Mouse (Mus musculus) embryonic facial prominence, embryonic 10.5 days (tissue): ENCODE measurements at regions not wholly inside any gene's neighbourhood (a gene's known extent, or its start where the extent isn't known, plus 50 kb on each side); places are given as distances from the start of the nearest gene placed in this dataset.
A peak's percentile ranks its signal among the peaks of the same experiment; 100 is the strongest.

Experiments
- DNase-seq: peaks from one replicate; pipeline ENCODE4 v3.0.0-alpha.2; 2017; ENCODE audit warnings: low spot score
- H3K27ac ChIP-seq: fragments of 300-500 bp; sonication (generic); replicated peaks from 2 replicates; pipeline ENCODE4 v1.5.1; 2016; ENCODE audit warnings: mild to moderate bottlenecking
- H3K27me3 ChIP-seq: fragments of 300-500 bp; sonication (generic); replicated peaks from 2 replicates; pipeline ENCODE4 v1.6.1; 2016; ENCODE audit warnings: low read depth, mild to moderate bottlenecking; ENCODE audit not compliant: poor library complexity, severe bottlenecking
- H3K36me3 ChIP-seq: fragments of 300-500 bp; sonication (generic); replicated peaks from 2 replicates; pipeline ENCODE4 v1.6.1; 2016; ENCODE audit warnings: mild to moderate bottlenecking, moderate library complexity
- H3K4me1 ChIP-seq: fragments of 300-500 bp; sonication (generic); 2 replicates; pipeline ENCODE4 v1.6.1; 2016
- H3K4me3 ChIP-seq: fragments of 300-500 bp; sonication (generic); 2 replicates; pipeline ENCODE4 v1.5.1; 2016; ENCODE audit warnings: mild to moderate bottlenecking, moderate library complexity
- H3K9me3 ChIP-seq: fragments of 300-500 bp; sonication (generic); 2 replicates; pipeline ENCODE4 v1.6.1; 2016; ENCODE audit warnings: mild to moderate bottlenecking
- WGBS: fragments of 180-500 bp; shearing (Covaris S2); methylation state at CpG from one replicate; pipeline ENCODE4 v1.1.7; 2016; 5-methylcytosine and 5-hydroxymethylcytosine counted together

- Histone ChIP-seq H3K27me3 (no peaks in the 10 kb centered on the region), H3K4me1 (no peaks in the 10 kb centered on the region), H3K4me3 (no peak overlapping the region), H3K9me3 (no peaks in the 10 kb centered on the region), H3K36me3 (no peaks in the 10 kb centered on the region), H3K27ac (no peak overlapping the region)
- 88% methylated on average over 3 of the region's 3 CpGs for WGBS
- no peak for DNase-seq
These were observed 122.4 kb downstream of the Phf3 start for GRCm38 (mm10) chr1:30751138-30751907.

DNA sequence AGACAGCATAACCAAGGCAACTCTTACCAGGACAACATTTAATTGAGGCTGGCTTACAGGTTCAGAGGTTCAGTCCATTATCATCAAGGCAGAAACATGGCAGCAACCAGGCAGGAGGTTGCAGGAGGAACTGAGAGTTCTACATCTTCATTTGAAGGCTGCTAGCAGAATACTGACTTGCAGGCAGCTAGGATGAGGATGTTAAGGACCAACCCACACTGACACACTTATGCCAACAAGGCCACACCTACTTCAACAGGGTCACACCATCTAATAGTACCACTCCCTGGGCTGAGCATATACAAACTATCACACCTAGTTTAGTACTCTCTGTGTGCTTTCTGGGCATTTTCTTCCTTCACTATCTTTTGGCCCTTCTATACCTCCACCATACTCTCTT lies 131.8 kb downstream of the Phf3 start:
- DNase-seq = no peak
- H3K36me3 ChIP-seq = no peaks in the 10 kb centered on the region
- no peaks in the 10 kb centered on the region for H3K27me3 ChIP-seq
- no peak overlapping the region for H3K4me3 ChIP-seq
- H3K27ac ChIP-seq = no peak overlapping the region
- H3K9me3 ChIP-seq = no peaks in the 10 kb centered on the region
- no peaks in the 10 kb centered on the region for H3K4me1 ChIP-seq

DNA sequence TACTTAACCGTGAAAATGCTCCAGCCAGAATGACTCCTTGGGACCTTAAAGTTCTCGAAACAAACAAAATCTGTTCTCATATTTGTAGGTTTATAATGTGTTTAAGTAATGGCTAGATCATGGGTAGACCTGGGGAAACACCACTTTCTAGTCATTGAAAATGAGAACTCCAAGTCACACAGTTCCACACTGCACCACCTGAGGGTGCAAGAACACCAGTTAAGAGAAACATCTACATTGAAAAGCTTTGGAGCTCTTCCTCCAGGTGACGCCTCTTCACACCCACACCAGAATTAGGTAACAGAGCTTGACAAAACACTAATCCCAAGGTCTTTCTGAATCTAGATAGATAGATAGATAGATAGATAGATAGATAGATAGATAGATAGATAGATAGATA lies 132.9 kb downstream of the Phf3 start:
- no peak for DNase-seq
- no peaks in the 10 kb centered on the region for H3K27me3 ChIP-seq
- no peak overlapping the region for H3K4me3 ChIP-seq
- H3K27ac ChIP-seq = no peak overlapping the region
- WGBS = 77% methylated on average over 3 of the region's 3 CpGs
- H3K9me3 ChIP-seq = no peaks in the 10 kb centered on the region
- no peaks in the 10 kb centered on the region for H3K36me3 ChIP-seq
- H3K4me1 ChIP-seq = no peaks in the 10 kb centered on the region

DNA sequence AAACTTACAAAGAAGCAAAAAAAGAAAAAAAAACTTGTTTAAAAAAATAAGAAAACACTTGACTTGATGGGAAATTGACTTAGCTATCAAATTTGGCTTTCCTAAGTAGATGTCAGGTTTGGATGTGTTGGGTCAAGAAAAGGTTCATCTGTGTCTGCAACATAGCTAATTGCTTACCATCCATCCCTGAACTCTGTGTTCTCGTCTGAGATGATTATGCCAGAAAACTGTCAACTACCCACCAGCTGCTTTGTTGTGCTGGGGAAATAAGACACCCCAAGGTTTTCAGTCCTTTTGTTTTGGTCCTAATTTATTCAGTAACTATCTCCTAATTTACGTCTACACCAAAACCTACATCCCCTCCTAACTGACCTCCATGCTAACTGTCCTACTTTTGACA lies 152.2 kb downstream of the Phf3 start:
- Histone ChIP-seq H3K36me3 (no peaks in the 10 kb centered on the region), H3K27me3 (no peaks in the 10 kb centered on the region), H3K4me3 (no peak overlapping the region), H3K4me1 (no peaks in the 10 kb centered on the region), H3K27ac (no peak overlapping the region), H3K9me3 (no peaks in the 10 kb centered on the region)
- WGBS = 73% methylated on average over 2 of the region's 2 CpGs
- no peak for DNase-seq

GRCm38 (mm10) chr1:30720829-30721228 lies 152.9 kb downstream of the Phf3 start:
- Histone ChIP-seq H3K27me3 (no peaks in the 10 kb centered on the region), H3K27ac (no peak overlapping the region), H3K36me3 (no peaks in the 10 kb centered on the region), H3K9me3 (no peaks in the 10 kb centered on the region), H3K4me1 (no peaks in the 10 kb centered on the region), H3K4me3 (no peak overlapping the region)
- DNase-seq = no peak
- 82% methylated on average over 2 of the region's 2 CpGs for WGBS

DNA sequence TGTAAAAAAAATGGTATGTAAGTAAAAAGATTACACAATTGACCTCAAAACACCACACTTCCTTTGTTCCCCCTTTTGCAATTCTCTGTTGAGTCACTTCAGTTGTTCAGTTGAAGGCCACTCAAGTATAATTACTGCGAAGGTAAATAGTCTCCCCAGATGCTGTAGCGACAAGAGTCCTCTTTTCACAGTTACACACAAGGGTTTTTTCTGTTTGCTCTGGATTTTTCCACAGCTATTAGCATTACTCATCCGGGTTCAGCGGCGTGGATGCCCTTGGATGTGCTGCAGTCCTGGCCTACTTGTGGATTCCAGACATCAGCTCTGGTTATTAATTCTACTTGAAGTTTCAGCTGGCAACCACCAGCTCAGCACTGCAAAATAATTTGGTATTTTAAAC lies 155.1 kb downstream of the Phf3 start:
- no peak overlapping the region for H3K27ac ChIP-seq
- no peaks in the 10 kb centered on the region for H3K9me3 ChIP-seq
- no peak for DNase-seq
- no peaks in the 10 kb centered on the region for H3K27me3 ChIP-seq
- H3K4me3 ChIP-seq = no peak overlapping the region
- H3K36me3 ChIP-seq = no peaks in the 10 kb centered on the region
- WGBS = 77% methylated on average over 5 of the region's 5 CpGs
- H3K4me1 ChIP-seq = no peaks in the 10 kb centered on the region

GRCm38 (mm10) chr1:30716346-30716745 lies 157.4 kb downstream of the Phf3 start:
- no peak overlapping the region for H3K4me3 ChIP-seq
- no peak overlapping the region for H3K27ac ChIP-seq
- WGBS = 47% methylated on average over 1 of the region's 1 CpGs
- no peaks in the 10 kb centered on the region for H3K27me3 ChIP-seq
- H3K4me1 ChIP-seq = no peaks in the 10 kb centered on the region
- DNase-seq = no peak
- H3K9me3 ChIP-seq = no peaks in the 10 kb centered on the region
- no peaks in the 10 kb centered on the region for H3K36me3 ChIP-seq

DNA sequence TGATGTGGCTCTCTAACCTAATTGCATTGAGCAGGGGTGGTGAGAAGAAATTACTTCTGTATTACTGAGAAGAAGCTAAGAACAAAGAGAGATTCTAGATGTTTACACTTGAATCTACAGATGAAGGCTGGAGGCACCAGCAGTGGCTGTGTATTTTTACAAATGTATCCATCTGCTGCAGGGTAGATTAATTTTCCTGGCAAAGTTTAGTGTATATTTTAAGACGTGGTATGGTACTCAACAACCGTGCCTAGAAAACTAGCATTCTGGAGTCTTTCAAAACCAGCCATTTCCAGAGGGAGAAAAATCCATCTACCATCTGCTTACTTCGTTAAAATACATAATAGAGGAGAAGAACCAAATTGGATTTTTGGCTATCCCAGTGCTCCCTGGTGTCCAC lies 172.6 kb downstream of the Phf3 start:
- Histone ChIP-seq H3K36me3 (no peaks in the 10 kb centered on the region), H3K27me3 (no peaks in the 10 kb centered on the region), H3K4me3 (no peak overlapping the region), H3K27ac (no peak overlapping the region), H3K4me1 (no peaks in the 10 kb centered on the region), H3K9me3 (no peaks in the 10 kb centered on the region)
- 88% methylated on average over 3 of the region's 3 CpGs for WGBS
- no peak for DNase-seq

- peak; percentile 11 for DNase-seq
- 57% methylated on average over 10 of the region's 10 CpGs for WGBS
- H3K27me3 ChIP-seq = no peaks in the 10 kb centered on the region
These were observed 173.2 kb downstream of the Phf3 start for GRCm38 (mm10) chr1:30700399-30701081.

GRCm38 (mm10) chr1:30696342-30696741 lies 177.4 kb downstream of the Phf3 start:
- H3K27me3 ChIP-seq = no peaks in the 10 kb centered on the region
- no peak overlapping the region for H3K4me3 ChIP-seq
- H3K4me1 ChIP-seq = no peaks in the 10 kb centered on the region
- no peak for DNase-seq
- H3K9me3 ChIP-seq = no peaks in the 10 kb centered on the region
- no peaks in the 10 kb centered on the region for H3K36me3 ChIP-seq
- H3K27ac ChIP-seq = no peak overlapping the region

More at GRCm38 (mm10) chr1:30700399-30701081, 173.2 kb downstream of the Phf3 start:
- Histone ChIP-seq H3K4me3 (no peak overlapping the region), H3K27ac (no peak overlapping the region), H3K4me1 (no peaks in the 10 kb centered on the region), H3K9me3 (no peaks in the 10 kb centered on the region), H3K36me3 (no peaks in the 10 kb centered on the region)

DNA sequence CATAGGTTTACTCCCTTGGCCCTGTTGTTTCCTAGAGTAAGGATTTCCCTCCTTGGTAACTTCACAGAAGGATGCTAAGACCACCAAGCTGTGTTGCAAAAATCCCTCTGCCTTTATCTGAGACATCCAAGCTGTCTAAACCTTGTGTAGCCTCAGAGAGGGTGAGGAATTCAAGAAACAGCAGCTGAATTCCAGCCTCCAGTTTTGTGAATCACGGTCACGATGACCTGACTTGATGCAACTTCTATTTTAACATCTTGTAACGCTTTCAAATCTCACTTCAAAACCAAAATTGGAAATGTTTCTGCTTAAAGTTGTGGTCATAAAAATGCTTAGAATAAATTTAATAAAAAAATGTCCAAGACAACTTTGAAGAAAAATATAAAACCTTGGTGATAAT lies 188.4 kb downstream of the Phf3 start:
- WGBS = 90% methylated on average over 3 of the region's 3 CpGs
- no peaks in the 10 kb centered on the region for H3K27me3 ChIP-seq

DNA sequence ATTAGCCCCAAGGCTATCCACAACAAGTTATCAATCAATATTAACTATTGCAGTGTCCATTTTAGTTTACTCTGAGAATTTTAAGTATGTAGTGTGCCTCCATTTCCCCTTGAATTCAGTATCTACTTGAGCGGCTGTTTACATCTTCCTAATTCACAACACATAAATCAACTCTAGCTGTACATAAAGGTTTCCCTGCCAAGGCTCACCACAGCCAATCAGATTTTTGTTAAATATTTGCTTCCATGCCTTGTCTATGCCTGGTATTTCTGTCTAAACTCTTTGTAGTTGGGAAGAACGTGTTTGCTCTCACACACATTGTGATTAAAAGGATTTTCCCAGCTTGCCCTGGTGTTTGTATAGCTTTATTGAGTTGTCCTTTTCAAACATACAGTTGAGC lies 189.8 kb downstream of the Phf3 start:
- Histone ChIP-seq H3K27me3 (no peaks in the 10 kb centered on the region), H3K4me1 (no peaks in the 10 kb centered on the region), H3K4me3 (no peak overlapping the region), H3K36me3 (no peaks in the 10 kb centered on the region), H3K27ac (no peak overlapping the region), H3K9me3 (no peaks in the 10 kb centered on the region)
- no peak for DNase-seq
- 82% methylated on average over 2 of the region's 2 CpGs for WGBS

More for the DNA sequence above, 188.4 kb downstream of the Phf3 start:
- no peaks in the 10 kb centered on the region for H3K36me3 ChIP-seq
- H3K27ac ChIP-seq = no peak overlapping the region
- H3K9me3 ChIP-seq = no peaks in the 10 kb centered on the region
- H3K4me1 ChIP-seq = no peaks in the 10 kb centered on the region
- H3K4me3 ChIP-seq = no peak overlapping the region
- DNase-seq = no peak

DNA sequence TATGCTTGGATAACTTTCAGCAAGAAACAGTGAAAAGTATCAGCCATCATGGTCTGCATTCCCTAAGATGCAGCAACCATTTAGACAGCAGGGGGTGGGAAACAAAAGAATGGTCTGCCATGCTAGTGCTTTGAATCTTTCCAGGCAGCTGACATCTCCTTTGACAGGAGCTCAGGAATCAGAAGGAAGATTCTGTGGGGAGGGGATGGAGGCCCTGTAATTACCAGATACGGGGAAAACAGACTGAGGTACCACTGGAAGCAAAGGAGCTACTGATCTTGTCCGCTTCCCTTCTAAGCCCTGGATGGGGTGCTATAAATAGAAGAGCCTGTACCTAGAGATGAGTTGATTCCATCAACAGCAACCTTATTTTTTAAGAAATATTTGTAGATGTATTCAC lies 233.9 kb downstream of the Phf3 start:
- no peaks in the 10 kb centered on the region for H3K4me1 ChIP-seq
- H3K27ac ChIP-seq = no peak overlapping the region
- no peaks in the 10 kb centered on the region for H3K9me3 ChIP-seq
- no peak overlapping the region for H3K4me3 ChIP-seq
- H3K27me3 ChIP-seq = no peaks in the 10 kb centered on the region
- H3K36me3 ChIP-seq = no peaks in the 10 kb centered on the region
- DNase-seq = no peak
- WGBS = 33% methylated on average over 2 of the region's 2 CpGs
